Mouse (Mus musculus) cortical plate, adult 2 months (tissue): ENCODE measurements around the gene Dlx4.

Experiments used
- CTCF ChIP-seq: fragments of 200-500 bp; IDR thresholded peaks from 2 replicates; pipeline ENCODE4 v1.5.1; 2011; ENCODE audit warnings: mild to moderate bottlenecking, control low read depth, low read length; ENCODE audit not compliant: insufficient read depth; ENCODE audit errors: extremely low read depth
- POLR2A ChIP-seq: fragments of 200-500 bp; IDR thresholded peaks from 2 replicates; pipeline ENCODE4 v1.6.1; 2011; ENCODE audit warnings: mild to moderate bottlenecking, low read length, control low read depth; ENCODE audit not compliant: insufficient read depth; ENCODE audit errors: extremely low read depth

DNA sequence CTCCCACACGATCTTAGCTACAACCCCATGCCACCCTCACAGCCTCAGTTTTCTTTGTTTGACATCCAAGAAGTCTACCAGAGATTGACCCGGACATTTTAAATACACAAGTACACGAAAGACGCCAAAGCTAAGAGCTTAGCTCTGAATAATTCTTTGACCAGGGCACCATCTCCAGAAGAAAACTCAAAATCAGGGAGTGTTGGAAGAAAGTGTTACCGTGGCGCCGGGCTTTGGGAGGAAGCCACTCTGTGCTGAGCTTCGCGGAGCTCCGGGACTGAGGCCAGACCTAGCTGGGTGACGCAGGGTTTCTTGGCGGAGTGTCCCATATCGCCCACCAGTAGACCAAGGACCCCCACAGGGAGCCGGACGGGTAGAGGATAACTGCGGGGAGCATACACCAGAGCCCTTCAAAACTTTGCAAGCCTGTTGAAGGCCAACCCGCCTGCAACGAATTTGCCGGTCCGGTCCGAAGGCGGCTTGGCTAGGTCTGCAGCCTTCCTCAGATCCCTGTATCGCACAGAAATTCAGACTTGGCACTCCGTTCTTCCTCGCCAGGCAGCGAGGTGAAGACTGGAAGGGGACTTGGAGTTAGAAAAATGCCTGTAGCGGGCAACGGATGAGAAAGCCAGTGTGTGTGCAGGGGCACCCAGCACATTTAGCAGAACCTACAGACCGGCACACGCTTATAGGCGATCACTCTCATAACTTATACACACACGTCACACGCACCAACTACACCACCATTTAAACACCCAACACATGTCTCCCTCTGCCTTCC, 4.4 kb upstream of the Dlx4 start:
- TF ChIP-seq POLR2A (no peak), CTCF (no peak)
